Mouse (Mus musculus) forebrain, embryonic 10.5 days (tissue): ENCODE measurements at regions not wholly inside any gene's neighbourhood (a gene's known extent, or its start where the extent isn't known, plus 50 kb on each side); places are given as distances from the start of the nearest gene placed in this dataset.

Experiments used
- DNase-seq: peaks from one replicate; pipeline ENCODE4 v3.0.0-alpha.2; 2017; ENCODE audit warnings: low spot score; ENCODE audit errors: extremely low spot score
- H3K27ac ChIP-seq: fragments of 300-500 bp; sonication (generic); 2 replicates; pipeline ENCODE4 v1.5.1; 2016; ENCODE audit warnings: mild to moderate bottlenecking
- H3K27me3 ChIP-seq: fragments of 300-500 bp; sonication (generic); 2 replicates; pipeline ENCODE4 v1.6.1; 2016; ENCODE audit warnings: mild to moderate bottlenecking; ENCODE audit not compliant: poor library complexity, severe bottlenecking
- H3K36me3 ChIP-seq: fragments of 300-500 bp; sonication (generic); replicated peaks from 2 replicates; pipeline ENCODE4 v1.6.1; 2016; ENCODE audit warnings: mild to moderate bottlenecking, moderate library complexity
- H3K4me1 ChIP-seq: fragments of 300-500 bp; sonication (generic); 2 replicates; pipeline ENCODE4 v1.6.1; 2016
- H3K4me3 ChIP-seq: fragments of 300-500 bp; sonication (generic); 2 replicates; pipeline ENCODE4 v1.5.1; 2016; ENCODE audit warnings: mild to moderate bottlenecking, moderate library complexity
- H3K9me3 ChIP-seq: fragments of 300-500 bp; sonication (generic); 2 replicates; pipeline ENCODE4 v1.6.1; 2016; ENCODE audit warnings: mild to moderate bottlenecking, moderate library complexity
- WGBS: fragments of 180-500 bp; shearing (Covaris S2); methylation state at CpG from one replicate; pipeline ENCODE4 v1.1.7; 2016; 5-methylcytosine and 5-hydroxymethylcytosine counted together

DNA sequence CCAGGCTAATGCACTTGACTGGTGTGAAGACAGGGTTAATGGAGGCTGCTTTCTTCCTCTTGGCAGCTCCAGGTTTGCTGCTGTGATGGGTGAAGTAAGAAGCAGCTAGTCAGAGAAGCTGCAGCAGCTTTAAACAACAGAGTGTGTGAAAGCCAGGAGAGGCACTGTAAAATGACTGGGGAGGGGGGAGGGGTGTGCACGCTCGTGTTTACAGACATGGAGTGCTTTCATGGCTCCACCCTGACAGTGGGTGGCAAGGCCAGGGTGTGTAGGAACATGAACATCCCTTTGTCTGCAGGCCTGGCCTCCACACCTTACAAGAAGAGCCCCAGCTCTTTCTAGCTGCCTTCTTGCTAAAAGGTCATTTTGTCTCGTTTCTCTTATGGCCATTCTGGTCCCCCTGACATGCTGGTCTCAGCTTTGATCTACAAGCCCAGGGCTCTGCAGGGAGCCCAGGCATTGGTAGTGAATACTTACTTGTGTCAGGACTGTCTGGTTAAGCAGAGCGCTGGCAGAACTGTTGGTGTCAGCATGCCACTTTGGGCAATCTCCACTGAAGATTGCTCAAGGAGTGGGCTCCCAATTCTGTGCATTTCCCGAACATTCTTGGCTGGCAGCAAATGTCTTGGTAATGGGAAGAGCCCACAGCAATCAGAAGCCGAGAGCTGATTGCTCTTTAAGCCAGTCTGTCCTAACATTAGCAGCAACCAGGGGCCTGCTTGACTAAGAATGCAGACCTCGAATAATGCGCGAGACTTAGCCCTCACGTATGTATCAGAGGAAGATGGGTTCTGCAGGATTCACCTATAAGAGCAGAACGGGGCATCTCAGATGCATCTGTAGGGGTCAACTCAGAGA lies 260.5 kb upstream of the Cnr1 start:
- H3K27ac ChIP-seq: peak overlapping the region; percentile 58
- H3K36me3 ChIP-seq: no peaks in the 10 kb centered on the region
- H3K27me3 ChIP-seq: no peaks in the 10 kb centered on the region
- 66% methylated on average over 11 of the region's 11 CpGs for WGBS
- peaks cover 19% of the 10 kb centered on the region for H3K4me1 ChIP-seq
- DNase-seq: no peak
- no peaks in the 10 kb centered on the region for H3K9me3 ChIP-seq
- no peak overlapping the region for H3K4me3 ChIP-seq

DNA sequence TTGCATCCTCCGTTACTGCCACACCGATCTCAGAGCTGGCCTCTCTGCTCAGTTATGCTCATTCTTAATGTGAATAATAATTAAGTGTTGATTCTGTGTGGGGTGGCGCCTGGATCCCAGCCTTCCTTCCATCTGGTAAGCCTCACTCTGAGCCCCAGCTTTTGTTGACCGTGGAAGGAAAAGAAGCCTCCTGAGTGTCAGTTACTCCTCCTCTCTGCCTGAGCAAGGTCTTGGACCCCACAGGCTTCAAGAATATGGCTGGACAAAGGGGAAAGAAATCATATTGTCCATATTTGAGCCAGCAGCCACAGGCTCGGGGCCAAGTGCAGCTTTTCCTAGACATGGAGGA lies 259.9 kb upstream of the Cnr1 start:
- Histone ChIP-seq H3K36me3 (no peaks in the 10 kb centered on the region), H3K27ac (no peak overlapping the region), H3K4me3 (no peak overlapping the region), H3K9me3 (no peaks in the 10 kb centered on the region), H3K27me3 (no peaks in the 10 kb centered on the region), H3K4me1 (peaks cover 19% of the 10 kb centered on the region)
- 82% methylated on average over 5 of the region's 5 CpGs for WGBS
- DNase-seq: no peak

DNA sequence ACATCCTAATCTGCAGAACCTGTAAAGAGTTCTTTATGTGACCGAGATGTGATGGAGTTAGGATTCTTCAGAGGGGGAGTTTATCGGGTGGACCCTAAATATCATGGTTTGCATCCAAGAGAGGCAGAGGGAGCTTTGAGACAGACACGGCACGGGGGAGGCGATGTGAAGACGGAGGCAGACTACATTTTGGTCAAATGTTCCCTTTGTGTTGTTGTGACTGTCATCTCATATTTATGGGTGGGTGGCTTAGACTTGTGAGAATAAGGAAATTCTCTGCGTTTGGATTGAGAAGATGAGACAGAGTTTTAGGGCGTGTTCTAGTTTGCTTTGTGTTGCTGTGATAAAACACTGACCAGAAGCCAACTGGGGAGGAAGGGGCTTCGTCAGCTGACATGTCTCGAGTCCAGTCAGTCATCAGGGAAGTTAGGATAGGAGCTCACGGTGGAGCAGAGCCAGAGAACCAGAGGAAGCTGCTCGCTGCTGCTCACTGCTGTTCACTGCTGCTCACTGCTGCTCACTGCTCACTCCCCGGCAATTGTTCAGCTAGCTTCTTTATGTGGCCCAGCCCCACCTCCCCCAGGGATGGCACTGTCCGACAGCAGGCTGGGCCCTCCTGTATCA lies 259.0 kb upstream of the Cnr1 start:
- H3K27ac ChIP-seq: no peak overlapping the region
- peaks cover 19% of the 10 kb centered on the region for H3K4me1 ChIP-seq
- H3K36me3 ChIP-seq: no peaks in the 10 kb centered on the region
- no peak overlapping the region for H3K4me3 ChIP-seq
- no peaks in the 10 kb centered on the region for H3K27me3 ChIP-seq
- WGBS: 75% methylated on average over 14 of the region's 14 CpGs
- no peaks in the 10 kb centered on the region for H3K9me3 ChIP-seq
- DNase-seq: no peak

GRCm38 (mm10) chr4:33668431-33668830 lies 256.0 kb upstream of the Cnr1 start:
- no peaks in the 10 kb centered on the region for H3K27me3 ChIP-seq
- H3K4me3 ChIP-seq: no peak overlapping the region
- WGBS: 30% methylated on average over 3 of the region's 3 CpGs
- H3K4me1 ChIP-seq: peaks cover 18% of the 10 kb centered on the region
- no peak for DNase-seq
- no peaks in the 10 kb centered on the region for H3K36me3 ChIP-seq
- H3K9me3 ChIP-seq: no peaks in the 10 kb centered on the region
- no peak overlapping the region for H3K27ac ChIP-seq

GRCm38 (mm10) chr4:33675044-33675443 lies 249.3 kb upstream of the Cnr1 start:
- no peak for DNase-seq
- Histone ChIP-seq H3K4me3 (no peak overlapping the region), H3K36me3 (no peaks in the 10 kb centered on the region), H3K4me1 (no peaks in the 10 kb centered on the region), H3K27ac (no peak overlapping the region), H3K9me3 (no peaks in the 10 kb centered on the region), H3K27me3 (no peaks in the 10 kb centered on the region)
- no CpG with 5 or more reads among the region's 5 CpGs for WGBS

GRCm38 (mm10) chr4:33679351-33679750 lies 245.0 kb upstream of the Cnr1 start:
- Histone ChIP-seq H3K4me3 (no peak overlapping the region), H3K27ac (no peak overlapping the region), H3K9me3 (no peaks in the 10 kb centered on the region), H3K4me1 (no peaks in the 10 kb centered on the region), H3K27me3 (no peaks in the 10 kb centered on the region), H3K36me3 (no peaks in the 10 kb centered on the region)
- no peak for DNase-seq
- WGBS: 85% methylated on average over 3 of the region's 3 CpGs

GRCm38 (mm10) chr4:33686135-33686534 lies 238.3 kb upstream of the Cnr1 start:
- WGBS: 89% methylated on average over 8 of the region's 8 CpGs
- Histone ChIP-seq H3K4me3 (no peak overlapping the region), H3K4me1 (peaks cover 11% of the 10 kb centered on the region), H3K9me3 (no peaks in the 10 kb centered on the region), H3K36me3 (no peaks in the 10 kb centered on the region), H3K27me3 (no peaks in the 10 kb centered on the region), H3K27ac (no peak overlapping the region)
- no peak for DNase-seq

DNA sequence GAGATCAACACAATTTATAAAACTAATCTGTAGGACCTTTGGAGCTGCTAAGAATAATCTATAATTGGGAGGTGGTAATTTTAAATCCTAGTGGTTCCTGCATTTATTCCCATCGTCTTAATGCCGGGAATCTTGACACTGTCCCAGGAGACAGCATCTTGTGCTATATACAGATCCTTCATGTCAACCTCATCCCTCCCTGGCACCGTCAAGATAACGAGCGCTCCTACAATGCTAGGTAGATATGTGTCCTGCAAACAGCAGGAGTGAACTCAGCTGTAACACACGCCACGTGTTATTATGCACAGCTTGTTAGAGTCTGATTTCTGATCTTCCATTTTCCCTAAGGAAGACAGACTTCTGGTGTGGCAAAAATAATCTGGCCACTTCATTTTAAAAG lies 237.0 kb upstream of the Cnr1 start:
- 77% methylated on average over 7 of the region's 7 CpGs for WGBS
- DNase-seq: no peak
- Histone ChIP-seq H3K4me1 (peaks cover 11% of the 10 kb centered on the region), H3K4me3 (no peak overlapping the region), H3K27ac (no peak overlapping the region), H3K27me3 (no peaks in the 10 kb centered on the region), H3K36me3 (no peaks in the 10 kb centered on the region), H3K9me3 (no peaks in the 10 kb centered on the region)

- no peak overlapping the region for H3K4me3 ChIP-seq
- H3K27me3 ChIP-seq: no peaks in the 10 kb centered on the region
- no peak for DNase-seq
- H3K9me3 ChIP-seq: no peaks in the 10 kb centered on the region
- H3K27ac ChIP-seq: no peak overlapping the region
- H3K4me1 ChIP-seq: no peaks in the 10 kb centered on the region
- no peaks in the 10 kb centered on the region for H3K36me3 ChIP-seq
- WGBS: 88% methylated on average over 4 of the region's 4 CpGs
Measured at GRCm38 (mm10) chr4:33693441-33693840, 231.0 kb upstream of the Cnr1 start.

DNA sequence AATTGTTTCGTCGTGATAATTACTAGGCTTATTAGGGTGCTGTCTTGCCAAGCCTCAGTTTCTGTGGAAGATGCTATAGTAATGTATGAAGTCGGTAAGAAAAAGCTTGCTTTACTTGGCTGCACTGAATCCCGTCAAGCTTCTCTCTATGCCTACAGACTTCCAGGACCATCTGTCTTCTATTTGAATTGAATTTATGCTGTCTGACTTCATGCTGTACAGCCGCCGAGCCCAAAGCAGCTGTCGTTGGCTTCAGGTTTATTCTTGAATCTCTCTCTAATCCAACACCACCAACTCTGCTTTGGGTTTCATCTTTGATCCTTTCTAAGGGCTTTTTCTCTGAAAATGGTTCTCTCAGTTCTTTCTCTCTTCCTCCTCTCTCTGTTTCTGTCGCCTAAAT lies 227.4 kb upstream of the Cnr1 start:
- no peaks in the 10 kb centered on the region for H3K9me3 ChIP-seq
- H3K27me3 ChIP-seq: no peaks in the 10 kb centered on the region
- 89% methylated on average over 8 of the region's 8 CpGs for WGBS
- H3K4me3 ChIP-seq: no peak overlapping the region
- no peaks in the 10 kb centered on the region for H3K4me1 ChIP-seq
- no peak overlapping the region for H3K27ac ChIP-seq
- DNase-seq: no peak
- H3K36me3 ChIP-seq: no peaks in the 10 kb centered on the region

DNA sequence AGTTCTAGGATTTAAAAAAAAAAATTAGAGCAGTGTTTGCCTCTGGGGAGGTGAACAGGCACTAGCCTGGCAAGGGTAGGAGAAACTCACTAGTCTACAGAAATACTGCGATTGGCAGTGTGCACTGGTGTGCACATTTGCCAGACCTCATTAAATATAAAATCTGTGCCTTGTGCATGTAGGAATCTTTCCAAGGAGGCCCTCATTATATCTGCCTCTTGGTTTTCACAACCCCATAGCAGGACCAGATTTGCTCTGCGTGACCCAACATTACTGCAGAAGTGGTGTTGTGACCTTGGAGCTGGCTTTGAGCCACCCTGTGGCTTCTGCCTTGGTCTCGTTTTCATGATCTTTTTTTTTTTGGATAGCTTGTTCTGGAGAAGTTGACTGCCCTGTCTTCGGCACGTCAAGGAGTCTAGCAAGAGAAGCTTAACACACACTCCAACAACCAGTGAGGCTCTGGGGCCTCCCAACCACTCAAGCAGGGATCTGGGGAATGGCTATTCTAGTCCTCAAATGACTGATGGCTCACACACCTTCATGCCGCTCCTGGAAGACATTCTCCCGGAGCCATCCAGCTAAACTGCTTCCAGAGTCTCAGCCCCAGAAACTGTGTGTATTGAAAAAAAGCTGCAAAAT lies 222.2 kb upstream of the Cnr1 start:
- DNase-seq: no peak
- Histone ChIP-seq H3K4me1 (no peaks in the 10 kb centered on the region), H3K4me3 (no peak overlapping the region), H3K36me3 (no peaks in the 10 kb centered on the region), H3K9me3 (peaks cover 5% of the 10 kb centered on the region; the same call in 1 of the 2 replicates), H3K27ac (no peak overlapping the region), H3K27me3 (no peaks in the 10 kb centered on the region)
- 93% methylated on average over 7 of the region's 7 CpGs for WGBS

- no peak overlapping the region for H3K27ac ChIP-seq
- no peaks in the 10 kb centered on the region for H3K27me3 ChIP-seq
- WGBS: 94% methylated on average over 6 of the region's 6 CpGs
- no peaks in the 10 kb centered on the region for H3K4me1 ChIP-seq
- no peak overlapping the region for H3K4me3 ChIP-seq
- no peak for DNase-seq
- peaks cover 5% of the 10 kb centered on the region; the same call in 1 of the 2 replicates for H3K9me3 ChIP-seq
- H3K36me3 ChIP-seq: no peaks in the 10 kb centered on the region
Measured at GRCm38 (mm10) chr4:33705722-33706121, 218.7 kb upstream of the Cnr1 start.

DNA sequence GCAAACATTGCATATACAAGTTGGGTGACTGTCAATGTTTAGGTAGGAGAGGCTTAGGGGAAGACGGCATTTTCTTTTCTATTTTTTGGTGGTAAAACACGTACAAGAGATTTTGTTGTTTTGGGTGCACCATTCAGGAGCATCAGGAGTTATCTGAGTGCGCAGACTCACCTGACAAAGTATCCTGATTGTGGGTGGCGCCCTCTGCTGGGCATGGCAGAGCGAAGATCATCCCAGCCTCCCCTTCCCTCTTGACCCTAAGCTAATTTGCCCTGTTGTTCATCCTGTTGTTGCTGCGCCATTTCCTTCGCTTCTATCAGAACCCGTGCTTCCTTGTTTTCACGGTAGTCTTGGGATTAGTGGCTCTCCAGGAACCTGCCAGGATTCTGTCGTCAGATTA lies 217.6 kb upstream of the Cnr1 start:
- DNase-seq: no peak
- no peak overlapping the region for H3K4me3 ChIP-seq
- peaks cover 5% of the 10 kb centered on the region; the same call in 1 of the 2 replicates for H3K9me3 ChIP-seq
- no peaks in the 10 kb centered on the region for H3K36me3 ChIP-seq
- no peaks in the 10 kb centered on the region for H3K4me1 ChIP-seq
- no peaks in the 10 kb centered on the region for H3K27me3 ChIP-seq
- 46% methylated on average over 10 of the region's 10 CpGs for WGBS
- no peak overlapping the region for H3K27ac ChIP-seq
